Mouse (Mus musculus): Measurements from ENCODE around the gene Sarnp. TPM values are rescaled to one million over a fixed set of nuclear protein-coding genes. Genes with fewer than 3 reads are reported as not detected.

The Sarnp gene
- 193 TPM for polyA plus RNA-seq (2015; fragmentation: Illumina TruSeq; extraction: RNeasy Lipid Tissue Mini Kit (QIAGEN cat#74804); ENCODE audit: insufficient read depth, low replicate concordance)

GRCm38 (mm10) chr10:128817033-128817432 lies at the start of gene Sarnp:
Gene Sarnp, plus strand, starts transcription at chr10:128817333.

DNA sequence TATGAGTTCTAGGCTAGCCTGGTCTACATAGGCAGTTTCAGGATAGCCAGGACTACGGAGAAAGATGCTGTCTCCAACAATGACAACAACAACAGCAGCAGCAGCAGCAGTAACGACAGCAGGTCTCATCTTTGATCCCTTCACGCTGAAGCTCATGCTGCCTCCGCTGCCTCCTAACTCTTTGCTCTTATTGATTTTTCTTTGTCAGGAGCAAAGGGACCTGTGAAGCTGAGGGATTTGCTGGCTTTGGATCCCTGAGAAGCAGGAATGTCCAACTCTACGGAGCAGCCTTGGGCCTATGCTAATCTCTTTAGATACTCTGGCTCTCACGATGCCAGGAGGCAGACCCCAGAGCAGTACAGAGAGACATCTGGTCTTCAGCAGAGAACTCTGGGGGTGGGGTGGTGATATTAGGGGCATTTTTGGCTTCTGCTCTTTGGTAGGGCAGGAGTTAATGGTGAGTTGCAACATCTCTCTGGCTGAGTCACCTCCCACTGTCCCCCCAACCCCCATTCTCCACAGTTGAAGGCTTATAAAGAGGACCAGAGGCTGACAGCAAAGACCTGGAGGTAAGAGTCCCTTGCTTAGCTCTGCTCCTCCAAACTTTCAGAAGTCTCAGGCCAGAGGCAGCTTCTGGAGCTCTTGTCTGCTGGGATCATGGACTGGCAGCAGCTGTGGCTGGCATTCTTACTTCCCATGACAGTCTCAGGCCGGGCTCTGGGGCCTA lies 26.6 kb upstream of the Sarnp start, which contains the start of gene Mmp19:
TSS of gene Mmp19 (plus strand) at position 513 of the 727 bp plus-strand sequence.

GRCm38 (mm10) chr10:128803771-128804270 lies 13.3 kb upstream of the Sarnp start, which contains the start of gene Dnajc14:
Gene Dnajc14, plus strand, starts transcription at chr10:128804062.

GRCm38 (mm10) chr10:128804271-128805091 lies 12.7 kb upstream of the Sarnp start, which contains the start of gene Tmem198b:
Gene Tmem198b, minus strand, starts transcription at chr10:128804370.

GRCm38 (mm10) chr10:128821358-128822056 lies 4.4 kb downstream of the Sarnp start, which contains the start of gene Ormdl2:
Gene Ormdl2, minus strand, starts transcription at chr10:128821645.

DNA sequence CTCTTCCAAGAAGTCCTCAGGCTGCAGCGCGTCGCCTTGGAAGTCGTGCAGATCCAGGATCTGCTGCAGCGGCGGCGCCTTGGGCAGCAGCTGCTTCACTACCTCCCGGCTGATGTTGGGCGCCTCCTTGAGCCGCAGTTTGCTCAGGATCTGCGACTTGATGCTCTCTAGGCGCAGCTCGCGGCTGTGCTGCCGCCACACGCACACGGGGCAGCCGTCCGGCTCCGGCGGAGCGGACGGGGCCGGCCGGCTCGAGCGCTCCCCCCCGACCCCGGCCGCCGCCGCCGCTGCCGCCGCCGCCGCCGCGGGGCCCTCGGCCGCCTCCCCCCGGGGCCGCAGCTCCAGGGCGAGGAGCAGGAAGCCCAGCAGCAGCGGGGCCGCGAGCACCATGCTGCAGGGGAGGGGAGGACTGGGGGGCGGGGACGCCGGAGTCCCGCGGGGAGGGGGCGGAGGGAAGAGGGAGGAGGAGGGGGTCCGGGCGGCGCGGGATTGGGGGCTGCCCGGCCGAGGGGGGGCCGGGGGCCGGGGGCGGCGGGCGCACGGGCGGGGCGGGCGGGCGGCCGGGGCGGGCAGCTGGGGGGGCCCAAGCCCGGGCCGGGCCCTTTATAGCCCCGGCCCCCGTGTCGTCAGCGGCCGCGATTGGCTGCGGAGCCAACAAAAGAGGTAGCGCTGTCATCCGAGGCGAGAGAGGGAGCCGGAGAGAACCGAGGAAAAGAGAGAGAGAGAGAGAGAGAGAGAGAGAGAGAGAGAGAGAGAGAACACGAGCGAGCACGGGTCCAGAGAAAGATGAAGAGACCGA lies 74.4 kb downstream of the Sarnp start, which contains the start of gene Gdf11:
TSS of gene Gdf11 (minus strand) at position 423 of the 799 bp plus-strand sequence.

DNA sequence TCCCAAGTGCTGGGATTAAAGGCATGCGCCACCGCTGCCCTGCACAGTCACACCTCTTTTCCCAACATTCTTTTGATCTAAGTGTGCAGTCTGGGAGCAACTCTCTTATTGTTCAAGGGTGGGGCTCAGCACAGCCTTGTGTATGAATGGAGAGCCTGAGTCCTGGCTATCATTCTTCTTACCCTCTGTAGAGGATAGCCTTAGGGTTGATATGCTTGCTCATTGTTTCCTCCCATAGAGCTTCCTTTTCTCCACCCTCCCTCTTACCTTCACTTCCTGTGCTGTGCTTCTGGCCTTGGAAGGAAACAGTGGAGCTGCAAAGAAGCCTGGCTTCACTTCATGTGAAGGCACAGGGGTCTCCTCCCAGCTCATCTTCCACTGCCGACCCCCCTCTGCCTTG lies 83.6 kb downstream of the Sarnp start, which contains the start of gene Cd63:
TSS of gene Cd63 (plus strand) at position 292 of the 400 bp plus-strand sequence.

DNA sequence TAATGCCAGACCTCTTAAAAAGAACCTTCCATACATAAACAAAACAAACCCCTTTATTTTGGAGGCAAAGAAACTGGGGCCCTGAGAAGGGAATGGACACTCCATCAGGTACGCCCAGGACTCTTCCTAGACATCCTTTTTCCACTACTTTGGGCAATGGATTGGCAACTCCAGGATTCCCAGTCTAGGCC lies 105.6 kb downstream of the Sarnp start, which contains the start of gene Rdh5:
TSS of gene Rdh5 (minus strand) at position 67 of the 191 bp plus-strand sequence.

DNA sequence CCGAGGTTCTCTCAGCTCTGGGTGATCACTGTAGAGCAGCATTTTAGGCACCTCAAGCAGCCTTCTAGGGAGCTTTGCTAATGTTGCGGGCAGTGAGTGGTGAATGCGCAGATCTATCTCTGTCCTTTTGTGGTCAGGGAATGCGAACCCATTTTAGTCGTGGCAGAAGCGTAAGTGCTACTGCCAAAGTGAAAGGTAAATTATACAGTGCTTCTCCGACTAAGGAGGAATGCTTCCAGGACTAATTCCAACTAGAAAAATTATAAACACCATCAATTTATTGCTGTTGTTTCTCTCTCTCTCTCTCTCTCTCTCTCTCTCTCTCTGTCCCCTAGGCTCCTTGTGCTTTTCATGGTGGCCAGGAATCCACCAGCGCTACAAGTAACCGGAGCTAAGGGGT lies 106.8 kb downstream of the Sarnp start, which contains the start of gene Bloc1s1:
TSS of gene Bloc1s1 (minus strand) at position 101 of the 400 bp plus-strand sequence.

Other genes starting within 250 kb of the Sarnp start
- gene Erbb3, start 227.7 kb upstream of the Sarnp start, polyA plus RNA-seq (2015; fragmentation: Illumina TruSeq; extraction: RNeasy Lipid Tissue Mini Kit (QIAGEN cat#74804); ENCODE audit: insufficient read depth, low replicate concordance), result 2.2 TPM
- 387 TPM for gene Rps26, start 190.6 kb upstream of the Sarnp start, polyA plus RNA-seq (2015; fragmentation: Illumina TruSeq; extraction: RNeasy Lipid Tissue Mini Kit (QIAGEN cat#74804); ENCODE audit: insufficient read depth, low replicate concordance)
- 1.4 TPM for gene Ikzf4, start 171.3 kb upstream of the Sarnp start, polyA plus RNA-seq (2015; fragmentation: Illumina TruSeq; extraction: RNeasy Lipid Tissue Mini Kit (QIAGEN cat#74804); ENCODE audit: insufficient read depth, low replicate concordance)
- 11.8 TPM for gene Suox, start 143.3 kb upstream of the Sarnp start, polyA plus RNA-seq (2015; fragmentation: Illumina TruSeq; extraction: RNeasy Lipid Tissue Mini Kit (QIAGEN cat#74804); ENCODE audit: insufficient read depth, low replicate concordance)
- 110 TPM for gene Rab5b, start 121.1 kb upstream of the Sarnp start, polyA plus RNA-seq (2015; fragmentation: Illumina TruSeq; extraction: RNeasy Lipid Tissue Mini Kit (QIAGEN cat#74804); ENCODE audit: insufficient read depth, low replicate concordance)
- gene Pmel, start 113.1 kb upstream of the Sarnp start, polyA plus RNA-seq (2015; fragmentation: Illumina TruSeq; extraction: RNeasy Lipid Tissue Mini Kit (QIAGEN cat#74804); ENCODE audit: insufficient read depth, low replicate concordance), result 0.30 TPM
- gene Cdk2, start 112.3 kb upstream of the Sarnp start, polyA plus RNA-seq (2015; fragmentation: Illumina TruSeq; extraction: RNeasy Lipid Tissue Mini Kit (QIAGEN cat#74804); ENCODE audit: insufficient read depth, low replicate concordance), result 64.5 TPM
- gene Dgka, start 72.5 kb upstream of the Sarnp start, polyA plus RNA-seq (2015; fragmentation: Illumina TruSeq; extraction: RNeasy Lipid Tissue Mini Kit (QIAGEN cat#74804); ENCODE audit: insufficient read depth, low replicate concordance), result 222 TPM
- gene Pym1, start 69.4 kb upstream of the Sarnp start, polyA plus RNA-seq (2015; fragmentation: Illumina TruSeq; extraction: RNeasy Lipid Tissue Mini Kit (QIAGEN cat#74804); ENCODE audit: insufficient read depth, low replicate concordance), result 26.8 TPM
- 4.1 TPM for gene Mmp19, start 26.4 kb upstream of the Sarnp start, polyA plus RNA-seq (2015; fragmentation: Illumina TruSeq; extraction: RNeasy Lipid Tissue Mini Kit (QIAGEN cat#74804); ENCODE audit: insufficient read depth, low replicate concordance)
- 63.9 TPM for gene Dnajc14, start 13.3 kb upstream of the Sarnp start, polyA plus RNA-seq (2015; fragmentation: Illumina TruSeq; extraction: RNeasy Lipid Tissue Mini Kit (QIAGEN cat#74804); ENCODE audit: insufficient read depth, low replicate concordance)
- gene Tmem198b, start 13.0 kb upstream of the Sarnp start, polyA plus RNA-seq (2015; fragmentation: Illumina TruSeq; extraction: RNeasy Lipid Tissue Mini Kit (QIAGEN cat#74804); ENCODE audit: insufficient read depth, low replicate concordance), result 10.7 TPM
- gene Ormdl2, start 4.3 kb downstream of the Sarnp start, polyA plus RNA-seq (2015; fragmentation: Illumina TruSeq; extraction: RNeasy Lipid Tissue Mini Kit (QIAGEN cat#74804); ENCODE audit: insufficient read depth, low replicate concordance), result 55.9 TPM
- gene Gdf11, start 74.4 kb downstream of the Sarnp start, polyA plus RNA-seq (2015; fragmentation: Illumina TruSeq; extraction: RNeasy Lipid Tissue Mini Kit (QIAGEN cat#74804); ENCODE audit: insufficient read depth, low replicate concordance), result 20.5 TPM
- gene Cd63, start 83.7 kb downstream of the Sarnp start, polyA plus RNA-seq (2015; fragmentation: Illumina TruSeq; extraction: RNeasy Lipid Tissue Mini Kit (QIAGEN cat#74804); ENCODE audit: insufficient read depth, low replicate concordance), result 133 TPM
- gene Rdh5, start 105.6 kb downstream of the Sarnp start, polyA plus RNA-seq (2015; fragmentation: Illumina TruSeq; extraction: RNeasy Lipid Tissue Mini Kit (QIAGEN cat#74804); ENCODE audit: insufficient read depth, low replicate concordance), result 10.6 TPM
- gene Bloc1s1, start 106.7 kb downstream of the Sarnp start, polyA plus RNA-seq (2015; fragmentation: Illumina TruSeq; extraction: RNeasy Lipid Tissue Mini Kit (QIAGEN cat#74804); ENCODE audit: insufficient read depth, low replicate concordance), result 64.2 TPM
- gene Itga7, start 116.5 kb downstream of the Sarnp start, polyA plus RNA-seq (2015; fragmentation: Illumina TruSeq; extraction: RNeasy Lipid Tissue Mini Kit (QIAGEN cat#74804); ENCODE audit: insufficient read depth, low replicate concordance), result 1.9 TPM
- not detected for gene Mettl7b, start 143.7 kb downstream of the Sarnp start, polyA plus RNA-seq (2015; fragmentation: Illumina TruSeq; extraction: RNeasy Lipid Tissue Mini Kit (QIAGEN cat#74804); ENCODE audit: insufficient read depth, low replicate concordance)
- gene Olfr9, start 172.1 kb downstream of the Sarnp start, polyA plus RNA-seq (2015; fragmentation: Illumina TruSeq; extraction: RNeasy Lipid Tissue Mini Kit (QIAGEN cat#74804); ENCODE audit: insufficient read depth, low replicate concordance), result not detected
- gene Olfr763, start 193.5 kb downstream of the Sarnp start, polyA plus RNA-seq (2015; fragmentation: Illumina TruSeq; extraction: RNeasy Lipid Tissue Mini Kit (QIAGEN cat#74804); ENCODE audit: insufficient read depth, low replicate concordance), result not detected
- gene Olfr764-ps1, start 222.6 kb downstream of the Sarnp start, polyA plus RNA-seq (2015; fragmentation: Illumina TruSeq; extraction: RNeasy Lipid Tissue Mini Kit (QIAGEN cat#74804); ENCODE audit: insufficient read depth, low replicate concordance), result not detected
- not detected for gene Olfr765, start 232.7 kb downstream of the Sarnp start, polyA plus RNA-seq (2015; fragmentation: Illumina TruSeq; extraction: RNeasy Lipid Tissue Mini Kit (QIAGEN cat#74804); ENCODE audit: insufficient read depth, low replicate concordance)

All from spleen, adult 10 weeks (tissue).